ENCODE assay signal across 28 mouse cellular contexts in genomic region chr5:17021636-17022035, GRCm38 (mm10).
DNase-seq lines count a peak whose midpoint lies in the region; ATAC-seq lines count a peak whose summit lies in the region.
"Had no signal": no experiment of that assay in that cellular context is flagged by ENCODE, and none has a peak within 500 bp of the region (broad histone marks: within the 10 kb centered on the region; RNA-seq: fewer than 3 reads in every experiment).

No protein-coding gene starts in this region.

- no peak overlapping the region for H3K4me2 ChIP-seq in heart, embryonic 11.5 days
- H3K4me2 ChIP-seq in liver, embryonic 12.5 days = no peak overlapping the region
- H3K4me2 ChIP-seq: embryonic facial prominence, embryonic 13.5 days; heart, embryonic 12.5 days; heart, embryonic 15.5 days; hindbrain, embryonic 13.5 days; intestine, embryonic 15.5 days had no signal

- peak; percentile 92 for DNase-seq in heart, adult 11 months
- DNase-seq in heart, adult 9 months (ENCODE audit: low spot score in 2 of 2) = peak; percentile 24 to 36
- no peak for DNase-seq in heart, postnatal 4 days
- DNase-seq in 3T3-L1 (ENCODE audit: low read depth, low spot score) (peak; percentile 80), adipocyte (ENCODE audit: low spot score) (peak; percentile 69)
- no peak for DNase-seq in kidney, adult 9 months
- DNase-seq: adrenal gland, adult 2 months; adrenal gland, postnatal 14 days; cerebellum, adult 11 months; cerebellum, adult 2 months; cerebellum, adult 9-11 months; cerebellum, postnatal 25 days; forebrain, postnatal 0 days; gastrocnemius, adult 2 months; gastrocnemius, postnatal 14 days; kidney, adult 11 months had no signal

- H3K27me3 ChIP-seq in heart, embryonic 11.5 days (ENCODE audit: control insufficient read depth, insufficient read depth, low read length) = no peaks in the 10 kb centered on the region
- H3K27me3 ChIP-seq in liver, embryonic 12.5 days (replicated peaks) = no peaks in the 10 kb centered on the region
- H3K27me3 ChIP-seq: embryonic facial prominence, embryonic 13.5 days; heart, embryonic 12.5 days; heart, embryonic 15.5 days; hindbrain, embryonic 13.5 days; intestine, embryonic 15.5 days had no signal

- no peak for ATAC-seq in heart, embryonic 11.5 days (replicated peaks; ENCODE audit: insufficient number of reproducible peaks, low FRiP score, low TSS enrichment)
- no peak for ATAC-seq in liver, embryonic 12.5 days
- ATAC-seq: activated CD4-positive, CD25-positive, alpha-beta regulatory T cell, adult 4 months; CD4-positive, CD25-positive, alpha-beta regulatory T cell, adult 4 months; forebrain, embryonic 14.5 days; forebrain, postnatal 0 days; hindbrain, embryonic 16.5 days; intestine, embryonic 15.5 days had no signal

- H3K4me1 ChIP-seq in heart, embryonic 11.5 days (ENCODE audit: control insufficient read depth, insufficient read depth, low read length) = no peaks in the 10 kb centered on the region
- no peaks in the 10 kb centered on the region for H3K4me1 ChIP-seq in liver, embryonic 12.5 days
- H3K4me1 ChIP-seq: embryonic facial prominence, embryonic 13.5 days; heart, embryonic 12.5 days; heart, embryonic 15.5 days; hindbrain, embryonic 10.5 days; hindbrain, embryonic 13.5 days; intestine, embryonic 15.5 days had no signal

- no peaks in the 10 kb centered on the region for H3K36me3 ChIP-seq in heart, embryonic 11.5 days (ENCODE audit: control insufficient read depth, insufficient read depth, low read length)
- H3K36me3 ChIP-seq in liver, embryonic 12.5 days = no peaks in the 10 kb centered on the region
- H3K36me3 ChIP-seq: embryonic facial prominence, embryonic 13.5 days; heart, embryonic 12.5 days; heart, embryonic 15.5 days; hindbrain, embryonic 10.5 days; hindbrain, embryonic 13.5 days; intestine, embryonic 15.5 days had no signal

- no peak overlapping the region for H3K4me3 ChIP-seq in heart, embryonic 11.5 days (ENCODE audit: low read depth, low read length)
- H3K4me3 ChIP-seq in liver, embryonic 12.5 days = no peak overlapping the region
- H3K4me3 ChIP-seq: embryonic facial prominence, embryonic 13.5 days; gastrocnemius, adult 2 months; heart, embryonic 12.5 days; heart, embryonic 15.5 days; hindbrain, embryonic 10.5 days; hindbrain, embryonic 13.5 days; intestine, embryonic 15.5 days had no signal

- H3K27ac ChIP-seq in heart, embryonic 11.5 days (ENCODE audit: low read depth, low read length) = no peak overlapping the region
- no peak overlapping the region for H3K27ac ChIP-seq in liver, embryonic 12.5 days
- H3K27ac ChIP-seq: embryonic facial prominence, embryonic 13.5 days; gastrocnemius, adult 2 months; heart, embryonic 15.5 days; hindbrain, embryonic 10.5 days; hindbrain, embryonic 13.5 days; intestine, embryonic 15.5 days had no signal

- no peaks in the 10 kb centered on the region for H3K9me3 ChIP-seq in heart, embryonic 11.5 days (replicated peaks; ENCODE audit: control insufficient read depth, low read length)
- H3K9me3 ChIP-seq in liver, embryonic 12.5 days (replicated peaks) = no peaks in the 10 kb centered on the region
- H3K9me3 ChIP-seq: embryonic facial prominence, embryonic 13.5 days; heart, embryonic 12.5 days; heart, embryonic 15.5 days; hindbrain, embryonic 10.5 days; hindbrain, embryonic 13.5 days; intestine, embryonic 15.5 days had no signal

- no peak overlapping the region for H3K9ac ChIP-seq in heart, embryonic 11.5 days (ENCODE audit: low read depth, low read length)
- H3K9ac ChIP-seq in liver, embryonic 12.5 days = no peak overlapping the region
- H3K9ac ChIP-seq: embryonic facial prominence, embryonic 13.5 days; forebrain, postnatal 0 days; heart, embryonic 12.5 days; heart, embryonic 15.5 days; hindbrain, embryonic 13.5 days; intestine, embryonic 15.5 days had no signal

Comparison
In these comparisons a context has a peak if more than half of its experiments do, and no peak if none do; other contexts are left out.
1. DNase-seq: peak in heart, adult 11 months (single experiment), heart, adult 9 months (2 of 2), 3T3-L1 (single experiment) and adipocyte (single experiment); none in heart, postnatal 4 days (single experiment) and kidney, adult 9 months (single experiment).